Mouse (Mus musculus): ENCODE measurements around the gene Cd40. TPM values are rescaled to one million over a fixed set of nuclear protein-coding genes. Genes with fewer than 3 reads are reported as not detected.
A peak's percentile ranks its signal among the peaks of the same experiment; 100 is the strongest.

Cd40 gene
- total RNA-seq (2021), result under 1 TPM; 0.48 to 0.76 TPM
- long read RNA-seq, experiment 1, result 0 reads
- long read RNA-seq, experiment 2, result 0 reads

DNA sequence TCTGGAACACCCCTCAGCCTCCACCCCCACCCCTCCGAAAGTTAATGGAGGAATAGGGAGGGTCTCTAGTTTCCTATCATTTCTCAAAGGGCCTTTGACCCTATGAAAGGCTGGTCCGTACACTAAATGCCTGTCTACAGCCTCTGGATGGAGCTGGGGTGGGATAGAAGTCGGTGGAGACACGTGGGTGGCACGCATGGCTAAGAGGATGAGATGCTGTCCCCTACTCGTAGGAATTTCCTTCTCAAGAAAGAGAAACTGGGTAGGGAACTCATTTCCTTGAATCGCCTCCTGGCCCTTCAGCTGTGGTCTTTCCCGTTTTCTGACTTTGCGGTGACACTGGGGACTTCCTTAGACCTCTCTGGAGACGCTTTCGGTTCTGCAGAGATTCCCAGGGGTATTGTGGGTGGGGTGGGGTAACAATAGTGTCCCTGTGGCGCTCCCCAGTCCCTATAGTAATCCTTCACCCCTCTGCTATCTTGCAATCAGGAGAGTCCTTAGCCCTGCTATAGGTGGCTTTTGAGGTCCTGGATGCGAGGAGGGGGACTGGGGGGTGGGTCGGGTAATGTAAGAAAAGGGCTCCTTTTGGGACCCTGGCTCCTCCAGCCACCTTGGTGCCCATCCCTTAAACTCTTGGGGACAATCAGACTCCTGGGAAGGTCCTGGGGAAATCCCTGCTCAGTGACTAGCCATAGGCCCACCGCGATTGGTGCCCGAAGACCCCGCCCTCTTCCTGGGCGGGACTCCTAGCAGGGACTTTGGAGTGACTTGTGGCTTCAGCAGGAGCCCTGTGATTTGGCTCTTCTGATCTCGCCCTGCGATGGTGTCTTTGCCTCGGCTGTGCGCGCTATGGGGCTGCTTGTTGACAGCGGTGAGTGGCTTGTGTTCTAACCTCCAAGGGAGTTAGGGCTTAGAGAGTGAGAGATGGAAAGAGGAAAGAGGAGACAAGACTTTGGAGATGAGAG, at the start of gene Cd40:
TSS of gene Cd40 (plus strand) at position 740 of the 965 bp plus-strand sequence.
- DNase-seq, result peak; percentile 60 to 62
- intact Hi-C loops (cut with DNase I), result no loop called here

DNA sequence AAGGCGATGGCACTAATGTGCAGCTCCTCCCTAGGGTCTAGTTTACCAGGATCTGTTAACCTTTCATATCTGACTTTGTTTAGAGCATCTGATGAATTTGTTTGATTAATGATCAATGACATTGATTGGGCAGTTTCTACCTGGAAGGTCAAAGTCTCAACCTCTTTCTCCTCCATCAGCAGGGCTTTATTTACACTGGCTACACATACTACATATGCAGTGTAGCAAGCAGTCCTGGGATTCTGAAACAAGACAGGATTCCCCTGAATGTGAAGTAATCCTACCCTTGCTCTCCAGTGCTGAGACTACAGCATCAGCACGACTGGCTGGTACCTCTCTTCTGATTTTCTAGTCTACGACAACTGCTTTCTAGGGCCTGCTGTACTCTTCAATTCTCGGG, 48.6 kb upstream of the Cd40 start:
- no peak for DNase-seq
- intact Hi-C loops (cut with DNase I), result no loop called here

DNA sequence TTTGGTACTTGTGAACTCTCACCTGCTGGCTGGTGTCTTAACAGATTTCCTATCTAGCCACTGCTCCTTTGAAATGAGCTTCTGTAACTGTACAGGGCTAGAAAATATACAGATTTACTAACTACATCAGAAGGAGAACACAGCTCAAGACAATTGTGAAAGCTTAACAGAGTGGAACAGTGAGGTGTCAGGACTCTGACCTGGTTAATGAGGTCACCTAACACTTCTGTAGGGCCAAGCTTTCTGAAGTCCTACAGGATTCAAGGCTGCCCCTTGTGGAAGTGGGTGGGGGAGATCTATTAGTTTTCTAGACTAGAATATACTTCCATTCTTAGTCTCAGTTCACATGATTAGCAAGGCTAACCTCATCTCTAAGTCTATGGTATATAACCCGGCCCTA, 47.4 kb upstream of the Cd40 start:
- intact Hi-C loops (cut with DNase I), result no loop called here
- DNase-seq, result no peak

DNA sequence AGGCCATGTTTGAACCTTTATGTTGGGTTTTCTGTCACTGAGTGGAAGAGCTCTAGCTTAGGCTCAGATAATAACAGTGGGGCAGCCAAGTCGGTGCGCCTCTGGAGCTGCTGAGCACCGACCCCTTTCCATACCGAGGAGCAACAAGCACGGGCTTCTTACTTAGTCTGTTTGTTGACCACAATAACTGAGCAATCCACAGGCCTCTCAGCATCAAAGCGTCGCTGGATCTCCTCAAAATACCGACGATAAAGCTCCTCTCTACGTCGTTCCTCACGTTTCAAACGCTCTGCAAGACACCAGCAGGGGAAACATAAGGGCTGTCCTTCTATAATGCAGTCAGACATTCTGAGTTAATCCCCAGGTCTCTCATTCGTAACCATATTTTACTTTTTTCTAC, 46.3 kb upstream of the Cd40 start:
- intact Hi-C loops (cut with DNase I), result no loop called here
- DNase-seq, result no peak

DNA sequence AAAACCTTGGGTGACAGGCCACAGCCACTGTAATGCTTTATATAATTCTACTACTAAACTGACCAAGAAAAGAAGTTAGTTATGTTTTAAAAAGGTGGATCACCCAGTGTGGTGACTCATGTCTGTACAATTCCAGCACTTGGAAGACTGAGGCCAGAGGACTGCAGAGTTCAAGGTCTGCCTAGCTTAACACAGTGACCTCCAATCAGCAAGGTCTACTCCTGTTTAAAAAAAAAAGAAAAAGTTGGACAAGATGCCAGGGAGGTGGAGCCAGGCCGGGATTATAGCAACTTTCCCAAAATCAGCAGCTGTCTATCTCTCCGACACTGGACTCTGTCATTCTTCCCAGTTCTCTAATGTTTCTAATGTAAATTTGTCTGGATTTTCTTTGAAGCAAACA, 45.8 kb upstream of the Cd40 start:
- intact Hi-C loops (cut with DNase I), result no loop called here
- DNase-seq, result no peak

DNA sequence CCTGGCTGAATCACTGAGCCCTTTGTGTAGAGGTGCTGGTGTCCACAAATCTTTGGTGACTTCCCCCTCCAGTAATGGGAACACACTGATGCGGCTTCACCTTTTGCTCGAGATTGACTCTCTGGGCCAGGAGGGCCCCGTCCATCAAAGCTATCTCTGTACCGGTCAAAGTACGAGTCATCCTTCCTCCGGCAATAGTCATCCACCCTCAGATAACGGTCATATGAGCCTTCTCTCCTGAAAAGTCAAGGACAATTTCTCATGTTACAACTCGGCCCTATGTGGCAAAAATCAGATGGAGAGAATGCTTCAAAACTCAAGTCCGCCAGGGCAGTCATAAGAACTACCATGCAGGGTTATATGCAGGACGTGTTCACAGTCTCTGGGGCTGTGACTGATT, 45.1 kb upstream of the Cd40 start:
- intact Hi-C loops (cut with DNase I), result no loop called here
- no peak for DNase-seq

DNA sequence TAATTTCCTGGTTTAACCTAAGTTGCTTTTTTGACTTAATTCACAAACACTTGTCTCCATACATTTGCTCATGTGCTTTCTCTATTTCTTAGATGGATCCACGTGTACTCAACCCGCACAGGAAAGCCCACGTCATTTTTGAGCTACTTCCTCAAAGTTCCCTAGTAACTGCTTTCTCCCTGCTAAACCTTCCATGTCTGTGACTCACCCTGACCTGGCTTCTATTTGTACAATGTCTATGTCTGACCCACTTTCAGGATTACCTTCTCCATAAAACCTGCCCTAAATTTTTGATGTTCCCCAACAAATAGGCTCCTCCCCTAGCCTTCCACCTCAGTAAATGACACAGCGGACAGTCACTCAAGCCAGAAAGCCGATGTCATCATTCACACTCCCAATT, 40.5 kb upstream of the Cd40 start:
- no peak for DNase-seq
- intact Hi-C loops (cut with DNase I), result no loop called here

DNA sequence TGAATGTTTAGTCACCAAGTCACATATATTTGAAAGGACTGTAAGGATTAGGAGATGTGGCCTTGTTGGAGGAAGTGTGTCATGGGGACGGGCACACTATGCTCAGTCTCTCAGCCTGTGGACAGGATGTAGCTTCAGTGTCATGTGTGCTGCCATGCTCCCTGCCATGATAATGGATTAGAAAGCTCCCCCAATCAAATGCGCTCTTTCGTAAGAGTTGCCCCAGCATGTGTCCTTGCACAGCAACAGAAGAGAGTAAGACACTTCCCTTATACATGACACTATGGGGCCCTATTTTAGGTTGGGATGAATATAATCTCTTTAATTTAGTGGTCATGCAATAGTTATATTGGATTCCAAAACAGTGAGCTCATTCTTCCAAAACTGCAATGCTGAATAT, 34.9 kb upstream of the Cd40 start:
- no peak for DNase-seq
- intact Hi-C loops (cut with DNase I), result no loop called here

DNA sequence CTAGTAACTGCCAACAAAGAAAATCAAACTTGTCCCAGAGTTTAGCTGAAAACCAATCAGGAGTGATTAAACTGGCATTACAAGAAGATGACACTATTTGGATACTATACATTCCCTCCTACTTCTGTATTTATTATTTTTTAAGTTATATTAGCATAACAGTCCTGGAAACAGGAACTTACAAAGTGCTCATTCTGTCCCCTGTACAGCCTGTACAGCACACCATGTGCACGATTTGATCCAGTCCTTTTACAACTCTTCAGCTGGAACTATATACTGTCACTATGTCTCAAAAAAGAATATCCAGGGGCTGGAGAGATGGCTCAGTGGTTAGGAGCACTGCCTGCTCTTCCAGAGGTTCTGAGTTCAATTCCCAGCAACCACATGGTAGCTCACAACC, 28.3 kb upstream of the Cd40 start:
- intact Hi-C loops (cut with DNase I), result loop anchor here (5.0 kb wide), 1 partner anchor 70 kb away; no protein-coding TSS in a partner anchor
- no peak for DNase-seq

DNA sequence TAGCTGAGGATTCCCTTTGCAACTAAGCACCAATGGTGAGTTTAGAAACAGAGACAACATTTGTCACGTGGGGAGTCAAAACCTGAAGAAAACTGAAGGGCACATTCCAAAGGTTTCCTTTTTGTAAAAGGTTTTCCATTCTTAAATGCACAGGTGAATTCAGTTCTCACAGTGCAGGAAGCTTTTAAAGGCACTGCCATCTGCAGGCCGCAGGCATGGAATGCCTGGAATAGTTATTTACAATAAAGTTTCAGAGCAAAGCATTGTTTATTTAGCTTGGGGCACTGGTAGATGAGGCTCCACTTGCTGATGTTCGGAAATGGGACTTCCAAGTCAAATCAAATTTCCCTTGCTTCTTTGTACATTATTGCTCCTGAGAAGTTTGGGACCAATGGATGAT, 22.9 kb upstream of the Cd40 start:
- no peak for DNase-seq
- intact Hi-C loops (cut with DNase I), result loop anchor here (10.0 kb wide), 1 partner anchor 208 kb away; the partner anchor contains the start of genes Spata25 and Zswim1

DNA sequence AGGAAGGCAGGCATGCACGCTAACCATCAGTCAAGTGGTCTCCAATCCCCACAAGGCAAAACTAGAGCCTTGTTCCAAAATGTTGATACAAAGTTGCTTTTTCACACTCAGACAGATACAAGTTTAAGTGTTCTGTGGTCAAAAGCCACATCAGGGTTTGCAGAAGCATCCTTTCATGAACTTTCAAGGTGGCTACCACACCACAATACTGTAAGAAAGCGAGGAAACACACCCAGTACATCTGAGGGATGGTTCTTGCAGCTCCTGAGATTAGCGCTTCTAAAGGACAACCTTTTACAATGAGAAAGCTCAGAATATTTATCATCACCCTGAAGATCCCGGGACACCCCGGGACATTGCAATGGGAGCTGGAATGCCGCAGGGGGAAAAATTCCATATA, 22.1 kb upstream of the Cd40 start:
- DNase-seq, result no peak
- intact Hi-C loops (cut with DNase I), result loop anchor here (10.0 kb wide), 1 partner anchor 209 kb away; the partner anchor contains the start of genes Spata25 and Zswim1

DNA sequence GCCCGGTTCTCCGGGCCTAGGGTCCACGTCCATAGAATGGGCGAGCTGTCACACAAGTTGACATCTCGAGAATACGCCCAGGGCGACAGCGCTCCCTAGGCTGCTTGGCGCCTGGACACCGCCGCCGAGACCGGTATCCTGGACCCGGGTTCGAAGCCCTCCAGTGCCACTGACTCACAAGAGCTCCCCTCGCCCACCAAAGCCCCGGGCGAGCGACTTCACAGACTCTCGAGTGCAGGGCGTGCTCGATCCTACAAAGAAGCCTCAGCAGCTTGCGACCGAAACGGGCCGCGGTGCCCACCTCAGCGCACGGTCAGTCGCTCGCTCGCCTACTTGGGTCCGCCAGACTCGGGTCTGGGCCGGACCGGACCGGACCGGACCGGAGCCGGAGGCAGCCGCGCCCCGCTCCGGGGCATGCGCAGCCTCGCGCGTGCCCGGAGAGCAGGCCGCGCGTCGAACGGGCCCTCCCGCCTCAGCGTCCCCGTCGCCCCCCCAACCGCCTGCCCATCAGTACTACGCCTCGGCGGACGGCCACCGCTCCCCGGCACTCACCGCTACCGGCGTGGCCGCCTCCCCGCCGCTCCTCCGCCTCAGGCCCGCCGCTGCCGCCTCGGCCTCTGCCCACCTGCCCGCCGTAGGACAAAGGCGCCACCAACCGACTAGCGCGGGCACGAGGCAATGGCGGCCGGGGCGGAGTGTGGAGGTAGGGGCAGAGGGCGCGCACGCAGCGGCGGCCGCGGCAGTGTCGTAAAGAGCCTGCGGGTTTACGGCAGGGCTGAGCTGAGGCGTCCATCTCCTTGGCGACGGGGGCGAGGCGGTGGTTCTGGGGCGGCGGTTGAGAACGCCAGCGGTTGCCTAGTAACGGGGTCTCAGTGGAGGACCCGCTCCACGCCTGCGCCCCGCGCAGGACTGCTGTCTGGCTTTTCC, 21.0 kb upstream of the Cd40 start, which contains the start of gene Ncoa5:
TSS of gene Ncoa5 (minus strand) at position 737 of the 927 bp plus-strand sequence.
- intact Hi-C loops (cut with DNase I), result loop anchor here (5.0 to 10.0 kb wide), 2 partner anchors 210 to 632 kb away; partner anchors contain the start of genes Rbpjl, Spata25 and Zswim1
- peak; percentile 95 to 97 for DNase-seq

DNA sequence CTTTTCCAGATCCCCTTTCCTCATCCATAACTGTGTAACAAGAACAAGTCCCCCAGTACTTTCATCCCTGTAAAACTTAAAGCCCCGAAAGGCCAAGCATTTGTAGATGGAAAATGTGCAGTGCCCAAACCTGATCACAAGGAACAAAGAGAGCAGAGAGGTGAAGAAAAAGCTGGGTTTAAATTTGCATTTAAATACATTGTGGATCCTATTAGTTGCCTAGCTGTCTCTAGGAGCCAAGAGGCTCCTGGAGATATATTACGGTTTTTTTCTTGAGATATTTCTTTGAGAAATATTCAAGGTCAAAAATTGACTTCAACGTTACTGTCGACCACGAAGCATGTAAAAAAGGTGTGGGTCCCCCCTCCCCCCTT, 20.4 kb upstream of the Cd40 start:
- DNase-seq, result no peak
- intact Hi-C loops (cut with DNase I), result loop anchor here (5.0 to 10.0 kb wide), 2 partner anchors 210 to 633 kb away; partner anchors contain the start of genes Rbpjl, Spata25 and Zswim1

DNA sequence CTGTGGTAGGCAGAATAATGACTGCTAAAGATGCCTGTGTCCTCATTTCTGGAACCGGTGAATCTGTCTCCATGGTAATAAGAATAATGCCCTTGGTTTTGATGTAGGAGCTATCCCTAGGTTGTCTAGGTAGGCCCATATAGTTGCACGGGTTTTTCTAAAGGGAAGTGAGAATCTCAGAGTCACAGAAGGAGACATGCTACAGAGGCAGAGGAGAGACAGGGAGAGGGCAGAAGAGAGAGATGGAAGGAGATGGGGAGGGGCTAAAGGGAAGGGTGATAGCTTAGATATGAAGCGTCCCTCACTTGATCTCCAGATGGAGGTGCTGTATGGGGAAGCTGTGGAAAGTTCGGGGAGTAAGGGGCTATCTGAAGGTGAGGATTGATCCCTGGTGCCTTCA, 18.0 kb upstream of the Cd40 start:
- intact Hi-C loops (cut with DNase I), result loop anchor here (5.0 to 10.0 kb wide), 2 partner anchors 213 to 635 kb away; partner anchors contain the start of genes Rbpjl, Spata25 and Zswim1

DNA sequence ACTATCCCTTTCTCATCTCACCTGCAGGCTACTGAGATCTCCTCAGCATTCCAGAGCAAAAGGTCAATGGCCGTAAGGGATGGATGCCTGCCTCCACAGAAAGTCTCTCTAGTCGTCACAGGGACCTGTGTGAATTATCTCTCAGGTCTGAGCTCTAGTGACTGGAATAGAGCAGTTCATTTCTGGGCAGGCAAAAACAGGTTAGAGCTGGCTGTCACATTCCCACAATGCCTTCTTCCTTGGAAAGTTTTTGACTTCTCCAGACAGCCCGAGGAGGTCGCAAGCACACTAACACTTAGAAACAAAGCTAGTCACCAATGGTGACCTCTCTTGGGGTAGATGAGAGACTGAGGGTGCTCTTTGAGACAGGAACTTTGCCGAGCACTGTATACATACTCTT, 13.3 kb upstream of the Cd40 start:
- no peak for DNase-seq
- intact Hi-C loops (cut with DNase I), result no loop called here

More for the DNA sequence above, 18.0 kb upstream of the Cd40 start:
- no peak for DNase-seq

DNA sequence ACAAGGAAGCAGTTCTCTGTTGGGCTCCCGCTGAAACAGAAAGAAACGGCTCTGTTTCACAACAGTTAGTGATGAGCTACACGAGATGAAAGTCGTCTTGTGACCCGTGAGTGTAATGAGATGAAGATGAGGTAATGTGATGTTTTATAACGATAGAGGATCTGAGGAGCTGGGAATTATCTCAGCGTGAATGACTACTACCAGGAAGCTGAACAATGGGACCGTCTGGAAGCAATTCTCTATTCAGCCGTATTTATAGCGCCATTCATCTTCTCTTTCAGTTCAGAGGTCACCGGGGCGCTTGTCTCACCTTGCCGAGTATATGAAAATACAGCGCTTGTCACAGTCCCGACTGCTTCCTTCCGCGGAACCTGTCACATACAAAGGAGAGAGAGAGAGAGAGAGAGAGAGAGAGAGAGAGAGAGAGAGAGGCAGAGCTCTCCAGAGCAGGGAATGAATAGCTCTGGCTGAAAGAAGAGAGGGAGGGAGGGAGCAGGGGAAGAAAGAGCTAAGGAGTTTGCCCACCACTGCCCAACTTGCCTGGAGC, 12.3 kb upstream of the Cd40 start:
- DNase-seq, result no peak
- intact Hi-C loops (cut with DNase I), result no loop called here

DNA sequence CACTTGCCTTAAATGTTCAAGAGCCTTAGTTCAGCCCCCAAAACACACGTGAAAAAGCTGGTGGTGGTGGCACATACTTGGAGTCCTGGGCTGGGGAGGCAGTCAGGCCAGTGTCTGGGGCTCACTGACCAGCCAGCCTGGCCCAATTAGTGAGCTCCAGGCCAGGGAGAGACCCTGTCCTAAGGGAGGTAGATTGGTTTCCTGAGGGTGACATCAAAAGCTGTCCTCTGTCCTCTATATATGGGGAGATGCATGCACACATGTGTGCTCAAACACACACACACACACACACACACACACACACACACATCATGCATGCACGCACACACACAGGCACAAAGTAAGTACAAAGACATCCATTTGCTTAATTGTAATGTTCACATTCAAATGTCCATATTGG, 11.7 kb upstream of the Cd40 start:
- intact Hi-C loops (cut with DNase I), result no loop called here
- no peak for DNase-seq

DNA sequence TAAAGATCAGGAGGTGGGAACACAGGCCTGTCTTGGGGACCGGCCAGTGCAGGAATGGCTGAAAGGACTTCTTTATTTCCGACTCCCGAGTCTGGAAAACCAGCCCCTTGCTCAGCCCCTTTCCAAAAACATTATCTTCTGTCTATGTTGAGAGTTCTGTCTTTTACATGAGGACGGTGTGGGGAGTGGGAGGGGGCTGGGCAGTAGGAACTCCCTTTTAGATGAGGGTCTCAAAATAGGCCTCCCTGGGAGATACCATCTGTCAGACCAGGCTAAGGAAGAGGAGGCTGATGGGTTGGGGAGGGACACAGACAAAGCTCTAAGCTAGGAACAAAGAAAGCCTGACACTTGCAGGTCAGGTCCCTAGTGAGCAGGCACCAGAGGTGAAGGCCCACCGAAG, 6.4 kb upstream of the Cd40 start:
- intact Hi-C loops (cut with DNase I), result no loop called here

DNA sequence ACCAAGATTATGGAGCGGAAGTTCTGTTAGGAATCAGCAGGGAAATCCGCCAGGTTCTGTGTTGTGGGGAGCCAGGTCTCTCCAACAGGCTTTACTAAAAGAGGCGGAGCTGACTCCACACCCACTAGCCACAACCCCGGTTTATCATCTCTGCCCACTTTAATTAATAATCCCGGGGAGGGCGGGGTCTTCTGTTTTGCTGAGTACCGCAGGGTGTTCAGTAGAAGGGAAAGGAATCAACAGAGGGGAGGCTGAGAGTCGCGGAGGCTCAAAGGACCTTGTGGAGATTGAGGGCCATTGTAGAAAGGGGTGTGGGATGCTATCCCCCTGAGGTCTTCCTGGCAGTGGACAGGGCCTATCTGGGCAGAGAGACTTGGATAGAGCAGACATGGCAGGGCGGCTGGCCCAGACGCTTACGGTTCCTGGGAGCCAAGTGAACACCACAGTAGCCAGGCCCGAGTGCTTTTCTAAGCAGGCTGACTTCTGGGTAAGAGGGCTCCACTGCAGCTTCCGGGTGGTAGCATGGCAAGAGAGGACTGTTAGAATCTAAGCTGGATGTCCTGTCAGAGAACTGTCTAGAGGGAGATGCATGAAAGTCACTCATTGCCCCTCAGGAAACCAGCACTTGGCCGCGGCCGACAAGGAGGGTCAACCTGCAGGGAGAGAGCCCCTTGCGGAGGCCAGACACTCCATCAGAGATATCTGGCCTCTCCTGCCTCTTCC, 4.4 kb upstream of the Cd40 start:
- DNase-seq, result no peak
- intact Hi-C loops (cut with DNase I), result no loop called here

More for the DNA sequence above, 6.4 kb upstream of the Cd40 start:
- no peak for DNase-seq

DNA sequence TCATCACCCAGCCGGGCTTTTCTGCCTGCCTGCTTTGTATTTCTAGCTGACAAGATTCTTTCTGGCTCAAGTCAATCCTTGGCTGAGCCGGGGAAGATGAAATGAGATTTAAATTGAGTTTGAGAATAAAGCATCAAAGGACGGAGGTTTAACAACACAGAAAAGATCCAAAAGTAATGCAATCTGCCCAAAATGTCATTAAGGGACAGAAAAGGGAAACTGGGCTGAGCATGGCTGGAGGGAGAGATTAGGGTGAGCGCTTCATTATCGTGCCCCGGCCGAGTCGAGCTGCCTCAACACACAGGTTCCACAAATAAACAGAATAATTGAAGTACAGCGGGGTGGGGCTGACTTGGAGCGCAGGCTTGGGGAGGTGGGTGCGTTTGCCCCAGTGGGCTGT, 3.9 kb upstream of the Cd40 start:
- intact Hi-C loops (cut with DNase I), result no loop called here
- DNase-seq, result no peak
